Mouse (Mus musculus) heart, adult 2 months (tissue): ENCODE data around the gene Disp3.

Source experiments
- CTCF ChIP-seq: fragments of 200-600 bp; IDR thresholded peaks from 2 replicates; pipeline ENCODE4 v1.8.1; 2022; ENCODE audit warnings: antibody characterized with exemption, mild to moderate bottlenecking, moderate library complexity
- POLR2A ChIP-seq: fragments of 200-500 bp; IDR thresholded peaks from 2 replicates; pipeline ENCODE4 v1.6.1; 2011; ENCODE audit warnings: mild to moderate bottlenecking, low read depth, low read length, control low read depth; ENCODE audit not compliant: insufficient read depth

DNA sequence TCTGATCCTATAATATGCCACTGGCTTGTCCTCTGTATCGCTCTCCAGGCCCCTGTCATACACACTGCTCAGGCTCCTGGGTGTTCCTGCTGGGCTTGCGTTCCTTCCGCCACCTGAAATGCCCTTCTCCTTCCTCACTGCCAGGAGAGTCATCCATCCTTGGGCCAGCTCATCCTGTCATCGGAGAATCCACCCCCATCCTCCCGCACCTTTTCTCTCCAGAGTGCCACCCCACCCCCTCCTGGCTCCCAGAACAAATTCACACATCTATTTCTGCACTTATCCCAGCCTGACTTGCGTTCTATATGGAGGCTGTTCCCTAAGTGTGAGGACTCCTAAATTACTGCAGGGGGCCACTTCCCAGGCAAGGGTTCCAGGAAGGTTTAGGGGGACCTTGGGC, 9.9 kb upstream of the Disp3 start:
- TF ChIP-seq CTCF = no peak
- no peak for TF ChIP-seq POLR2A
